Mouse (Mus musculus): Measurements from ENCODE around the gene Kcnn1.
"Not testable (repeated sequence)": the region's sequence is repeated elsewhere in the genome, so short reads cannot be mapped to it uniquely, and the experiment has no call there.

Kcnn1 gene

DNA sequence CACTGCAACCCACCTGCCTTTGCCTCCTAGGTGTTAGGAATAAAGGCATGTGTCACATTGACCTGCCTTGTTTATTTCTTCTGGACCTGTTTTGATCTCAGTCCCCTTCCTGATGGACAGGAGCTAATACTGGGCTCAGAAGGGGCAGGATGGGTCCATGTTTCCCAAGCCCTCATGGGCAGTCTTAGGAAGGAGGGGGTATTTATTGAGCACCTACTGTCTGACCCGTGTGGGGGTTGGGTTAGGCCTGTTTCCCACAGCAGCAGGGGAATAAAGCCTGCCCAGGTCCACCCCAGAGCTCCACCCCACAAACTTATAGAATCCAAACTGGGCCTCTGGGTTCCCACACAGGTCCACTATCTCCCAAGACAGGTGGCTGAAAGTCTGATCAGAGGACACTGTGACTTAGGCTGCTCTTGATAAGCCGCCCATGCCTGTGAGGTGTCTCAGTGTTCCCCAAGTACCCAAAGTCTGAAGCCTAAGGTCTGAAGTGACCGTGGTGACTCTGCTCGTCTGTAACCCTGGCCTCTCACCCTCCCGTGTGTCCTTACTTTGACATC is 19.8 kb downstream of the Kcnn1 start:
- no peak for DNase-seq (ENCODE audit: low spot score in 2 of 2)

DNA sequence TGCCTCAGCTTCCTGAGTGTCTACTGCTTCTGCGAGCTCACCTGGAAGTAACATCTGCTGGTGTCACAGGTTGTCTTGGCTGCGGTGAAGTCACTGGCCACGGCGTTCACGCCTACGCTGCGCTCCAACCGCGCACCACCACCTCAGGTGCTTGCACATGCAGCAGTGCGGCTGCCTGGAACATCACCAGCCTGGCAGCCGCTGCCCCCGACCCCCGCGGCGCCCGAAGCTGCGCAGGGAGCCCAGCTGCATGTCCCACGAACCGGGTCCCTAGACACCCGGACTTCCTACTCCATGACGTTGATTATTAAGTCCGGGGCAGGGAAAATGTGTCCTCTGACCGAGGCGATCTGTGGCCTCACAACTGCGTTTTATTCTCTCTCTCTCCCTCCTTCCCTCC is 20.6 kb downstream of the Kcnn1 start:
- DNase-seq (ENCODE audit: low spot score in 2 of 2) = no peak

DNA sequence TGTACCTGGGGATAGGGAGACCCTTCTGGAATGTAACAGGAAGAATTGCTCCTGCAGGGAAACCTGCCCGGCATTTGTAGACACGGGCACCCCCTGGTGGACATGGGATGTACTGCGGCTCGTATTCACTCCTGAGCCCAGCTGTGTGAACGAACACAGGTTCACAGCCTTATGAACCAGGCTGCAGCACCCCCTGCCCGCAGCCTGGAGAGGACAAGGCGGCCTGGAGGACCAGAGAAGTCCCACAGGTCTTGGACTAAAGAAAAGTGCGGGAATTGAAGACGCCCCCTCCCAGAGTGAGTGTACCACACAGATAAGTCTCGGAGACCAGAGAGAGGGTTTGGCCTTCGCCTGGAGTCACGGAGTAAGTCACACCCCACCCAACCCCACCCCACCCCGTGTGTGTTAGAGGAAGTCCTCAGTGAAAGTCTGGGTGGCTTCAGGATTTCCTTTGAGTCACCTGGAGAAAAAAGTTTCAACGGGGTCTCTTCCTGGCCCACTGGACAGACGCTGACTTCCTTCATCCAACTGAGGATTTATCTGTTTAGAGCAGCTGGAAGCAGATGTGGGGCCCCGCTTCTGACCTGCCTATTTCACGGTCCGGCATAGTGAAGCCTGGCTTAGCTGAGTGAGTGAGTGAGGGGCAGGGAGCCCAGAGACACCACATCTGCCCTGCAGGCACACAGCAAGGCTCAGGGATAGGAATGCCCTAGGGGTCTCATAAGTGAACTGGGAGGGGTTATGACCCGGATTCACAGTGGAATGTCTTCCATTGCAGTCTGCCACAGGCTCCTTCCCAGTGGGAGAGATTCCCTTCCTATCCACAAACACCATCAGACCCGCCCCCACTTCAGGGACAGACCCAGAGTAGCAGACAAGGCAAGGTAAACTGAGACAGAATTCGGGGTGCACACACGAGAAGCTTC is 21.6 kb downstream of the Kcnn1 start:
- DNase-seq (ENCODE audit: low spot score in 2 of 2) = peak; percentile 79 to 95

DNA sequence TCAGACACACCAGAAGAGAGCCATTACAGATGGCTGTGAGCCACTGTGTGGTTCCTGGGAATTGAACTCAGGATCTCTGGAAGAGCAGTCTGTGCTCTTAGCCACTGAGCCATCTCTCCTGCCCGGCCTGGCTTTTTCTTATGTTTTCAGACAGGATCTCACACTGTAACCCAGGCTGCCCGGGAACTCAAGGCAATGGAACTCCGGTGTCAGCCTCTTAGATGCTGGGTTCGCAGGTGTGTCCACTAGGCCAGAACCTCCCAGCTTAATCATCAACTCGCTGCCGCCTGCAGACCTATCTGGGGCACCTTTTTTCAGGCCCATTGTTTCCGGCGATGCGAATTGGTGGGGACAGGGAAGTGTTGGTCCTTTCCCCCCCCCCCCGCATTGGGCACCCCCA is 22.5 kb downstream of the Kcnn1 start:
- no peak for DNase-seq (ENCODE audit: low spot score in 2 of 2)

DNA sequence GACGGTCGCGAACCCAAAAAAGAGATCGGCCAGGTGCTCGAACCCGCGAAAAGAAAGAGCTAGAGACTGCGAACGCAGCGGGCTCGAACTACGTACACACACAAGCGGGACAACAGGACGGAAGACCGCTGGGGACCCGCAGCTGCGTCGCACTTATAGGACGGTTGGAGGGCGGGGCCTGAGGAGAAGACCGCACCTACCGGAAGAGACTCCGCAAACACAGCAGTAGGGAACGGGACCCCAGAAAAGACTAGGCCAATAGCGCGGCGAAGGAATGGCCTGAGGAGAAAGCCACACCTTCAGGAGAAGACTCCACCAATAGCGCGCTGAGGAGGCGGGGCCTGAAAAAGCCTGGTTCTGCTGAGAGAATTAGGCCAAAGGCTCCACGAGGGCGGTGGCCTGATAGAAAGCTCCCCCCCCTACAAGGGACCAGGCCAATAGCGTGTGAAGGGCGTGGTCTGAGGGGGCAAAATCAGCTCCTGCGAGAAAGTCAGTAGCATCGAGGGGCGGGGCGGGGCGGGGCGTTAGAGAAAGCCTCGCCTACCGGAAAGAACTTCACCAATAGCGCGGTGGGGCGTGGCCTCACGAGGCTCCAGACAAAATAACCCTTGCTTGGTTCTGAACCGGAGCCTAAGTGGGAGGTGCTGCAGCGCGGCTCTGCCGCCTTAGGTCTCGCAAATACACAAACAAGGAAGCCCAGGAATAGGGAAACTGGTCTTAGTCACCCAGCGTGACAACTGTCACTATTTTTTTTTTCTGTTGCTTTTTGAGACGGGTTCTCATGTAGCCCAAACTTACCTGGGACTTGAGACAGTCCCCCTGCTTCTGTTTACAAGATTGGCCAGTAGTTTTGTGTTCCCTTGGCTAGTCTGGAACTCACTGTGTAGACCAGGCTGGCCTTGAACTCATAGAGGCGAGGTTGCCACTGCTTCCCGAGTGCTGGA is 23.4 kb downstream of the Kcnn1 start, which contains the start of gene Arrdc2:
Arrdc2 (minus strand) TSS at position 313 of the 944 bp plus-strand sequence.
- DNase-seq (ENCODE audit: low spot score in 2 of 2) = peak; percentile 93 to 99

DNA sequence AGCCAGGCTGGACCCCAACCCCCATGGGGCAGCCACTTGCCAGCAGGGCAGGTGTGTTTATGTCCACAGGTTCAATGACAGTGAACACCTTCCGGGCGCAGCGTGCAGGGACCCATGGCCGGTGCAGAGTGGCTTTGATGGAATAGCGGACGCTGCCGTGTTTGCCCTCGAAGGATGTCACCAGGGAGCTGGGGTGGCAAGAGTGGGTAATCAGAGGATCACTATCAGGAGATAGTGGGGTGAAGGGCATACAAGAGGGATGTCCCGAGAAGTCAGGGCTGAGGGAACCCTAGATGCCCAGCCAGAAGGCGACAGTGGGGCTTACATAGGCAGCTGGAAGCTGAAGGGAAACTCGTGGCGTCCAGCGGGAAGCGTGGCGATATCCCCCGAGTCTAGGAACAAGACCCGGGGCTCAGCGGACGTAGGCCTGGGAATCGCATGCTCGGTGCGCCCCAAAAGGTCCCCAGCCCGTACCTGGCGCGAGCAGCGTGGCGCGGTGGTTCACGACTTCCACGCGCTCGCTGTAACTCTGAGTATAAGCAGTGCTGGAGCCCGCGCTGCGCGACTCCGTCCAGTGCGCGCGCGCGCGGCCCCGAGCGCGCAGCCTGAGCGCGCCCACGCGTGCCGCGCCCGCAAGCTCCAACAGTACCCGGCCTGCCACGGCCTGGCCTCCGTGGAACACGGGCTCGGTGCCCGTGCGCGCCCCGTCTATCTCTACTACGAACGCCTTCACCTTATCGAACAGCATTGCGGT is 24.2 kb downstream of the Kcnn1 start:
- DNase-seq (ENCODE audit: low spot score in 2 of 2) = no peak

DNA sequence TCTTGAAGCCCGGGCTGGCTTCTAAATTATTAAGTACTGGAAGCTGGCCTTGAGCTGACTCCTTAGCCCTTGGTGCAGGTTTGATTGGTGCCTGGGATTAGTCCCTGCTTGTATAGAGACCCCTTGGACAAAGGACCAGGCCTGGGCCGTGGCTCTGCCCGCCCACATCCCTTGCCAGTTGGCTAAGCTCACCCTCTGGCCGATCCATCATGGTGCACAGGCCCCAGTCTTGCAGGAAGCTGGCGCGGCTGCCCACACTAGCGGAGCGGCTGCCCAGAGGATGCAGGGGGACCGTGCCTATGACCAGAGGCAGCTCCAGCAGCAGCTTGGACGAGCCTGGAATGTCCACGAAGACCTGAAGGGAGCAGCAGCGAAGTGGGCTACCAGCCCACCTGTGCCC is 26.4 kb downstream of the Kcnn1 start:
- no peak for DNase-seq (ENCODE audit: low spot score in 2 of 2)

DNA sequence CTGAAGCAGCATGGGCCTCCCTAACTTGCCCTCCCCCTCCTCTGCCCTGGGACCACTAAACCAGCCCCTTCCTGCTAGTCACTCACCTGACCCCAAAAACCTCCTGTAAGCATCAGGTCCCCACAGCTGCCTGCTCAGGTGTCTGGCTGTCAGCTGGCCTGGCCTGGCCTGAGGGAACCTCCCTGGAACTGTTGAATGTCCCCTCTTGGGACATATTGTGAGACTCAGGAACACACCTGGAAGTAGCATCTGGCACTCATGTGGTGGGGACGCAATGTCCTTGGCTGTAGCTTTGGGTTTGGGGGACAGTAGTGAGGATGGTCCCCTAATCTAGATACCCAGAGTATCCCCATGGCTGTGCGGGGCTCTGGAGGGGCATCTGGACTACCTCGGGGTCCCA is 29.0 kb downstream of the Kcnn1 start:
- no peak for DNase-seq (ENCODE audit: low spot score in 2 of 2)

DNA sequence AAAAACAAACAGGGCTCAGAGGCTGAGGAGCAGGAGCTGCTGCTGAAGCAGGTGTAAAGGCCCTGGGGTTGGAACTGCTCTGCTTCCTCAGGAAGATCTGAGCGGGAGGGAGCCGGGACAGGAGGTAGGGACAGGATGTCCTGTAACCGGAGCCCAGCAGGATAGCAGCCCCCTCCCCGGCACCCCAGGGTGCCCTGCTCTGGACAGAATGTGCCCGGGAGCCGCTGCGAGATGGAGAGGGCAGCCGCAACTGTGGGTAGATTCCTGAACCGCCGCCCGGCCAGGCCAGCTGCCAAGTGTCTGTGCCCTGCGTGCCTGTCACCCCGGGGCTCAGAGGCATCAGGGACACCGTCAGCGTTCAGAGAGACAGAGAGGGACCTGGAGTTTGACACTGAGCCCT is 29.5 kb downstream of the Kcnn1 start:
- DNase-seq (ENCODE audit: low spot score in 2 of 2) = no peak

DNA sequence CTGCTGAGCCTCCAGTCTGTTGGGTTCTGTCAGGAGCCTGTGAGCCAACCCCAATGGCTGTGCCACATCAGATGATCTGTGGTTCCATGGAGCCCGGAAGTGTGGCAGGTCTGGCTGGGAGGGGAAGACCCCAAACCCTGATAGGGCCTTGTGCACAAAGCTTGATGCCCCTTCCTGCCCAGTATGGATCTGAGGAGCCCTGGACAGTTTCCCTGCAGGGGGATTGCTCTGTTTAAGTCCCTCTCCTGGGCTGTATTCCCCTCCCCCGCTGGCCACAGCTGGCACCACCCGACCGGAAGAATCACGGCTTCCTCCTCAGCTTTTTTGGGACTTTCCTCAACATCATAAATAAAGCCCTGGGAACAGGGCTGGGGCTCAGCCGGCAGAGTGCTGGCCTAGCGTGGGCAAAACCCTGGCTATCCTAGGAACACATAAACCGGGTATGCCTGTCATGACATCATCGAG is 30.0 kb downstream of the Kcnn1 start:
- no peak for DNase-seq (ENCODE audit: low spot score in 2 of 2)

DNA sequence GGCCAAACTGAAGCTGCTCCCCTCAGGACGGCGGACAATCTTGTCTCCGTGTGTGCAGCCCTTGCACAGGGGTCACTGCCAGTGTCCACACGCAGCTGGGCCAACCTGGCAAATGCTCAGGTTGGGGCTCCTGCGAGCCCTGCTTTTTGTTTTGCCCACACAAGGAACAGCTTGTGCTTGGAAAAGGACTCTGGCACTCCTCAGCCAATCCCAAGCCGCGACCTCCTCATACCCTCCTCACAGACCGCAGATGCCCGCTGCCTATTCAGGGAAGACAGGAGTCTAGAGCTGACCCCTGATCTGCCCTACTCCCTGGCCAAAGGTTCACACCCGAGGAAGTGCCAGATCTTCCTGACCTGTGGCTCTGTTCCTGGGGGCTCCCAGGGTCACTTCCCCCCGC is 30.7 kb downstream of the Kcnn1 start:
- DNase-seq (ENCODE audit: low spot score in 2 of 2) = no peak

DNA sequence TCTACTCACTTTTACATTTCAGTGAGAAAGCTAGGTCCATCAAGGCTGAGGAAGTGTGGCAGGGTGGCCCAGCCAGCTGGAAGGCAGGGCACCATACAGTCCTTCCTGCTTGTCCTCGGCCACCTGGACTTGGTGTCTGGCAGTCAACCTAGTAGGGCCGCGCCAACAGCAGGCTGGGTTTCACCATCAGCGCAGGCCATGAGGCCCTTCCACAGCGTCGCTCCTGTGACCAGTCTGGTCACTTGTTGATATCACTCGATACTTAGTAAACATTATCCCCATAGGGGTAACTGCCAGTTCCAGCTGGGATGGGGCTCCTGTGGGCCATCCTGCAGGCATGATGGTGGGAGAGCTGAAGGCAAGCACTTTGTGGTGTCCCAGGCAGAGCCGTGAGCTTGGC is 31.5 kb downstream of the Kcnn1 start:
- DNase-seq (ENCODE audit: low spot score in 2 of 2) = no peak

DNA sequence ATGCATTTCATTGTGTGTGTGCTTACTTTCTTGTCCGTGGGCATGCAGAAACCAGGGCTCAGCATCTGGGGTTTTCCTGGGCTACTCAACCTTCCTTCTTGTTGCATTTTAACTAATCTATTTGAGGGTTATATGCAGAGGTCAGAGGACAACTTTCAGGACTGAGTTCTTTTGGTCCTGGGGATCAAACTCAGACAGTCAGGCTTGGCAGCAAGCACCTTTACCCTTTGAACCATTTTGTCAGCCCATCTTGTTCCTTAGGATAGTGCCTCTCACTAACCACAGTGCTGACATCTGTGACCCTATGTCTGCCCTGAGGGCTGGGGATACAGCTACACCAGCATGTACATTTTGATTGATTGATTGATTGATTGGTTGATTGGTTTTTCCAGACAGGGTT is 35.3 kb downstream of the Kcnn1 start:
- DNase-seq (ENCODE audit: low spot score in 2 of 2) = no peak

DNA sequence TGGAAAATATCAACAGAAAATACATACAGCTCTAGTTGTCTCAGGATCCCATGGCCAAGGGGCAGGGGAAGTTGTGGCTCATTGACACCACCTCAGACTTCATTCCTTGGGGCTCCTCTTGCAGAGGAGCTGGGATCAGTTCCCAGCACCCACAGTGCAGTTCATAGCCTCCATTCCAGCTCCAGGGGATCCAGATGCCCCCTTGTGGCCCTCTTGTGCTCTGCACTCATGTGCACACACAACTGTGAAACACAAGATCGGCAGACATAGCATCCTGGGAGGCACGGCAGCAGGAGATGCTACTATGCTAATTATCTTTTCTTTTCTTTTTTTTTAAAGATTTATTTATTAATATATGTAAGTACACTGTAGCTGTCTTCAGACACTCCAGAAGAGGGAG is 36.0 kb downstream of the Kcnn1 start:
- DNase-seq (ENCODE audit: low spot score in 2 of 2) = no peak

DNA sequence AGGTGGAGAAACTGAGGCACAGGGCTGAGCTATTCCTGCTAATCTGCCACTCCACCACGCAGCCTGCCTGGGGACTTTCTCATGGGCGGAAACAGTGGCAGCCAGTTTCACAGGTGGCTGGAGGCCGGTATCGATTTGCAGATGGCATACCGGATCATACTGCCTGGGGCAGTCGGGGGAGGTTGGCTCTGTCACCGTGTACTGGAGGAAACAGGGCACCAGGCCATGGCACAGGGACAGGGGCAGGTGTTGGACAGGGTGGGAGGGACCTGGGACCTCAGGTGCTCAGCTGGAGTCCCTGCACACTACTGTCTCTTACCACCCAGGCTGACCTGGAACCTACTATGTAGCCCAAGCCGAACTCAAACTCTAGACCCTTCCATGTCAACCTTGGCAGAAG is 37.2 kb downstream of the Kcnn1 start:
- DNase-seq (ENCODE audit: low spot score in 2 of 2) = no peak

DNA sequence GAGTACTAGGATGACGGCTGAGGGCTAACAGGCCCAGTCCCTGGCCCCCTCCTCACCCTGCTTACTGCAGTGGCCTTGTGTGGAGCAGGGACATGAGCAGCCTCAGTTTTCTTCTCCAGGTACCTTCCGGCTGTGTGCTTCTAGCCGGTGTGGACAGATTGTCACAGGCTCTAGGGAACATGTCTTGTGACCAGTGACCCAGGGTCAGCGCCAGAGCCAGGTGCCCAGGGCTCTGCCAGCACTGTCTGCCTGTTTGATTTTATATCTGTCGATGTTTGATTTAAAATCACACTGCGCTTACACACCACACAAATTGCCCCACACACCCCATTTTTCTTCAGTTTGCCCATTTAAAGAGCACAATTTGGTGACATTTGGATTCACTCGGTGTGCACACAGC is 39.3 kb downstream of the Kcnn1 start:
- no peak for DNase-seq (ENCODE audit: low spot score in 2 of 2)

DNA sequence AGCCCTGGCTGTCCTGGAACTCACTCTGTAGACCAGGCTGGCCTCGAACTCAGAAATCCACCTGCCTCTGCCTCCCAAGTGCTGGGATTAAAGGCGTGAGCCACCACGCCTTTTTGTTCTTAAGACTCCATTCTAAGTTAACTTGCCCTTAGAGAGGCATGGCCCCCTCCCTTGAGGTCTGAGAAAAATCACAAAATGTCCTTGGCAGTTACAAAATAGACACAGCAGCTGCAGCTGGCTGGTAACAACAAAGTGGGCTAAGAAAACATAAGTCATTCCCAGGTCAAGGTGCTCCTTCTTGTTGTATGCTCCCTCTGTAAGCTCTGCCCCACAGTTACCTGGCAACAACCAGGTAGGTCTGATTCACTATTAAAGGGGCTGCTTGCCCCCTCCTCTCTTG is 40.5 kb downstream of the Kcnn1 start:
- DNase-seq (ENCODE audit: low spot score in 2 of 2) = not testable (repeated sequence)

DNA sequence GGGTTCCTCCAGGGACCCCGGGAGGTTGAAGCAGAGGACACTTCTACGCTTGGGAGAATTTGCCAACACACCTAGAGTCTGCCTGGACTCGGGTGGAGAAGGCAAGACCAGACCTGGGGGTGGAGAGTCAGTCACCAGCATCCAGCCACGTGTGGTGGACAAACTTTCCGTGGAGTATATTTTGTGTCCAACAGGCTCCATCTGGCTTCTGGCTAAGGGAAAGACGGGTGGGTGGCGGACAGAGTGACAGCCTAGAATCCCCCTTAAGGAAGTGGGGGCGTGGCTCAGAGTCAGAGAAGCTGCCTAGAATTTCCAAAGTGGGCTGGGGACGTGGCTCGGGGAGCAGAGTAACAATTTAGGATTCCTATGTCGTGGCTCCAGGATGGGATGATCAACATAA is 41.1 kb downstream of the Kcnn1 start:
- DNase-seq (ENCODE audit: low spot score in 2 of 2) = no peak

DNA sequence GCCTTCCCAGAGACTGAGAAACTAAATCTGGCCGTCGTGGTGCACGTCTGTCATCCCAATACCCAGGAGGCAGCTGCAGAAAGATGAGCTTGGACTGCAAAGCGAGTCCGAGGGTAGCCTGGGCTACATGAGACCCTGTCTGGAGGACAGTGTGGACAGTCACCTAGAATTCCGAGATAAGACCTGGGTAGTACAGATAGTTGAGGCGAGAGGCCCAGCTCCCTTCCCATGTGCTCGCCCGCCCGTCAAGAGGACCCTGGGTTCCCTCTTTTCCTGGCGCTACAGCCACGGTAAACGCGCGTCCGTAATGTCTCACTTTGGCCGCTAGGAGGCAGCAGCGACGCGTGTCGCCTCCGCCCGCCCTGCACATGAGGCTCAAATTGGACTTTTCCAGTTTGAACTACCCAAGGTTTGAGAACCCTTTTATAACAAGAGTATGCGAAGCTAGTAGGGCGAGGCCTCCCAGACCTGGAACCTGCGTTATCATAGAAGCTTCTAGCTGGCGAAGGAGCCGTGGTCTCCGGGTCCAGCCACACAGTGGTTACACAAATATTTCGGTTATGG is 41.6 kb downstream of the Kcnn1 start:
- peak in 1 of 2 experiments; percentile 57 for DNase-seq (ENCODE audit: low spot score in 2 of 2)

DNA sequence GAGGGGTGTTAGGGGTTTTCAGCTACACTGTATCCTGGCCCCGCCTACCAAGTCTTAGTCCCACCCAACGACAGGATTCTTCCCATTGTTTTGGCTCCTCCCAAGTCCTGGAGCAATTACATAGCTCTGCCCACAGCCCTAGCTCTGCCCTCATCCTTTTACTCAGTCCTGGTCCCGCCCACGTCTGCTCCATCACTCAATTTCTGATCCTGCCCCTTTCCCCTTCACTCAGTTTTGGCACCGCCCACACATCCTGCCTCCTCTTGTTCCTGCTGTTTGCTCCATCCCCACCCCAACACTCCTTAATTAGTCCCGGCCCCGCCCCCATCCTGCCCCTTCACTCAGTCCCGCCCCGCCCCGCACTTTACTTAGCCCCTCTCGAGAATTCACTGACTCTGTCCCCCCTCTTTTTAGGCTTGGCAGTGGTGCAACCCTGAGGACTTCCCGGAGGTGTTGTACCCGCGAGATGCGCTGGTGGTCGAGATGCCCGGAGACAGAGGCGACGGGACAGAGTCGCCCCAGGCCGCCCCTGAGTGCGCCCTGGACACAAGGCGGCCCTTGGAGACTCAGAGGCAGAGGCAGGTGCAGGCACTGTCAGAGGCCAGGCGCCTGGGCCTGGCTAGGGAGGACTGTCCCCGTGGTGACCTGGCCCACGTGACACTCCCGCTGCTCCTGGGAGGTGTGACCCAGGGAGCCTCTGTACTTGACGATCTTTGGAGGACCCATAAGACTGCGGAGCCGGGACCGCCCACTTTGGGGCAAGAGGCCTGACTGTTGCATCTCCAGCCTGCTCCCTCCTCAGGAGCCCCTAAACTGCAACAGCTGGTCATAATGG is 42.7 kb downstream of the Kcnn1 start:
- no peak for DNase-seq (ENCODE audit: low spot score in 2 of 2)

Measured in urinary bladder, adult 18-20 months (tissue).